Comparison of ENCODE assay signal across 15 mouse cellular contexts in genomic region chr16:10599888-10600740, GRCm38 (mm10). TPM values are rescaled to one million over a fixed set of nuclear protein-coding genes. Genes with fewer than 3 reads are reported as not detected.
DNase-seq lines count a peak whose midpoint lies in the region; ATAC-seq lines count a peak whose summit lies in the region.
"Had no signal": no experiment of that assay in that cellular context is flagged by ENCODE, and none has a peak within 500 bp of the region (broad histone marks: within the 10 kb centered on the region; RNA-seq: fewer than 3 reads in every experiment).

No protein-coding gene starts in this region.

- ATAC-seq in forebrain, embryonic 16.5 days, result peak; percentile 77
- ATAC-seq in midbrain, embryonic 13.5 days, result peak; percentile 91

- DNase-seq in adrenal gland, postnatal 14 days, result peak; percentile 37
- DNase-seq in adrenal gland, postnatal 10 days, result no peak
- peak; percentile 18 for DNase-seq in Muller cell, postnatal 12 days (ENCODE audit: inconsistent ontology term)
- no peak for DNase-seq in frontal cortex, adult 2 months (ENCODE audit: extremely low spot score in 1 of 2, low spot score in 1 of 2)
- DNase-seq in cerebellum, postnatal 10 days, result no peak
- DNase-seq in heart, adult 11 months, result no peak
- DNase-seq: adrenal gland, adult 8-10 months; cerebellum, adult 18-20 months; kidney, postnatal 25 days; spleen, adult 18-20 months; thymus, adult 2 months had no signal

- peak overlapping the region; percentile 10; the same call in 1 of the 2 replicates for H3K27ac ChIP-seq in forebrain, embryonic 16.5 days (ENCODE audit: low read length)
- peak overlapping the region; percentile 81 for H3K27ac ChIP-seq in midbrain, embryonic 13.5 days
- H3K27ac ChIP-seq: embryonic facial prominence, embryonic 12.5 days; heart, embryonic 13.5 days had no signal

- no peak overlapping the region for H3K4me3 ChIP-seq in forebrain, embryonic 16.5 days (replicated peaks; ENCODE audit: low read length)
- H3K4me3 ChIP-seq in midbrain, embryonic 13.5 days (replicated peaks), result no peak overlapping the region
- H3K4me3 ChIP-seq: embryonic facial prominence, embryonic 12.5 days; heart, embryonic 13.5 days had no signal

- WGBS in forebrain, embryonic 16.5 days, result 69% methylated on average over 5 of the region's 5 CpGs
- WGBS in midbrain, embryonic 13.5 days, result 49% methylated on average over 5 of the region's 5 CpGs

- no peaks in the 10 kb centered on the region for H3K27me3 ChIP-seq in forebrain, embryonic 16.5 days (replicated peaks; ENCODE audit: control insufficient read depth, insufficient read depth, low read length)
- no peaks in the 10 kb centered on the region for H3K27me3 ChIP-seq in midbrain, embryonic 13.5 days
- H3K27me3 ChIP-seq: embryonic facial prominence, embryonic 12.5 days; heart, embryonic 13.5 days had no signal

- H3K4me2 ChIP-seq in forebrain, embryonic 16.5 days (ENCODE audit: low read length), result no peak overlapping the region
- H3K4me2 ChIP-seq in midbrain, embryonic 13.5 days (replicated peaks), result no peak overlapping the region
- H3K4me2 ChIP-seq: embryonic facial prominence, embryonic 12.5 days; heart, embryonic 13.5 days had no signal

- peaks cover 10% of the 10 kb centered on the region for H3K36me3 ChIP-seq in forebrain, embryonic 16.5 days (ENCODE audit: control insufficient read depth, insufficient read depth)
- H3K36me3 ChIP-seq in midbrain, embryonic 13.5 days, result peaks cover 36% of the 10 kb centered on the region

- no peaks in the 10 kb centered on the region for H3K9me3 ChIP-seq in forebrain, embryonic 16.5 days (ENCODE audit: control insufficient read depth, low read length)
- H3K9me3 ChIP-seq in midbrain, embryonic 13.5 days, result no peaks in the 10 kb centered on the region
- H3K9me3 ChIP-seq: embryonic facial prominence, embryonic 12.5 days; heart, embryonic 13.5 days had no signal

- H3K4me1 ChIP-seq in forebrain, embryonic 16.5 days (replicated peaks; ENCODE audit: control insufficient read depth, insufficient read depth, low read length), result peaks cover 4% of the 10 kb centered on the region; the same call in 1 of the 2 replicates
- H3K4me1 ChIP-seq in midbrain, embryonic 13.5 days (replicated peaks), result peaks cover 13% of the 10 kb centered on the region

- no peak overlapping the region for H3K9ac ChIP-seq in forebrain, embryonic 16.5 days (replicated peaks; ENCODE audit: low read depth, low read length)
- no peak overlapping the region for H3K9ac ChIP-seq in midbrain, embryonic 13.5 days (replicated peaks)
- H3K9ac ChIP-seq: embryonic facial prominence, embryonic 12.5 days; heart, embryonic 13.5 days had no signal

RNA-seq across cellular contexts. Expression of gene Clec16a, which starts 55.0 kb away (rescaled TPM):
- total RNA-seq in adrenal gland, postnatal 14 days (2021), result 37.0 and 42.8 TPM in 2 replicates
- 10 to 100 TPM; 35.0 to 35.7 TPM for total RNA-seq in adrenal gland, postnatal 10 days (2021)
- polyA plus RNA-seq in forebrain, embryonic 16.5 days (2015; fragmentation: Nextera tagmentation; extraction: Ambion mirVana), result 69.0 and 72.8 TPM in 2 replicates
- polyA plus RNA-seq in midbrain, embryonic 13.5 days (2015; fragmentation: Nextera tagmentation; extraction: Ambion mirVana), result 65.7 and 70.2 TPM in 2 replicates
- polyA plus RNA-seq in frontal cortex, adult 2 months (2012; rRNA removed), result 44.2 and 48.6 TPM in 2 replicates

RNA-seq across cellular contexts. Expression of gene Dexi, which starts 57.3 kb away (rescaled TPM):
- 16.7 and 17.4 TPM in 2 replicates for total RNA-seq in adrenal gland, postnatal 14 days (2021)
- total RNA-seq in adrenal gland, postnatal 10 days (2021), result 10 to 100 TPM; 16.3 to 18.0 TPM
- 14.8 and 14.9 TPM in 2 replicates for polyA plus RNA-seq in forebrain, embryonic 16.5 days (2015; fragmentation: Nextera tagmentation; extraction: Ambion mirVana)
- 14.8 and 18.2 TPM in 2 replicates for polyA plus RNA-seq in midbrain, embryonic 13.5 days (2015; fragmentation: Nextera tagmentation; extraction: Ambion mirVana)
- 65.7 and 77.7 TPM in 2 replicates for polyA plus RNA-seq in frontal cortex, adult 2 months (2012; rRNA removed)

Comparison
In these comparisons a context has a peak if more than half of its experiments do, and no peak if none do; other contexts are left out.
1. DNase-seq: peak in adrenal gland, postnatal 14 days (single experiment) and Muller cell, postnatal 12 days (single experiment); none in adrenal gland, postnatal 10 days (single experiment), frontal cortex, adult 2 months (0 of 2), cerebellum, postnatal 10 days (0 of 2) and heart, adult 11 months (single experiment).